Mouse (Mus musculus): ENCODE measurements around the gene Srsf10. TPM values are rescaled to one million over a fixed set of nuclear protein-coding genes. Genes with fewer than 3 reads are reported as not detected.

Srsf10 gene
- polyA plus RNA-seq, 1 experiment from 2014 or later, result 119 TPM

GRCm38 (mm10) chr4:135900008-135900407 lies 44.5 kb downstream of the Srsf10 start:
- WGBS (ENCODE audit: insufficient replicate concordance), result 60% methylated on average over 5 of the region's 5 CpGs
- Histone ChIP-seq H3K27me3 (no peaks in the 10 kb centered on the region), H3K36me3 (no peaks in the 10 kb centered on the region), H3K9me3 (replicated peaks) (no peaks in the 10 kb centered on the region), H3K9ac (no peak overlapping the region), H3K4me1 (replicated peaks) (peaks cover 51% of the 10 kb centered on the region), H3K4me3 (replicated peaks) (no peak overlapping the region), H3K4me2 (no peak overlapping the region), H3K27ac (no peak overlapping the region)
- DNase-seq, result no peak
- no peak for ATAC-seq (ENCODE audit: low read depth)

GRCm38 (mm10) chr4:135902606-135903242 lies 47.2 kb downstream of the Srsf10 start:
- Histone ChIP-seq H3K4me3 (replicated peaks) (no peak overlapping the region), H3K27ac (no peak overlapping the region), H3K4me1 (replicated peaks) (peaks cover 36% of the 10 kb centered on the region), H3K9me3 (replicated peaks) (no peaks in the 10 kb centered on the region), H3K36me3 (no peaks in the 10 kb centered on the region), H3K27me3 (no peaks in the 10 kb centered on the region), H3K4me2 (no peak overlapping the region), H3K9ac (no peak overlapping the region)
- 81% methylated on average over 4 of the region's 4 CpGs for WGBS (ENCODE audit: insufficient replicate concordance)
- ATAC-seq (ENCODE audit: low read depth), result no peak
- DNase-seq, result no peak

GRCm38 (mm10) chr4:135904810-135905209 lies 49.3 kb downstream of the Srsf10 start:
- Histone ChIP-seq H3K36me3 (no peaks in the 10 kb centered on the region), H3K4me3 (replicated peaks) (no peak overlapping the region), H3K4me2 (no peak overlapping the region), H3K27me3 (no peaks in the 10 kb centered on the region), H3K9me3 (replicated peaks) (no peaks in the 10 kb centered on the region), H3K27ac (no peak overlapping the region), H3K4me1 (replicated peaks) (peaks cover 22% of the 10 kb centered on the region), H3K9ac (no peak overlapping the region)
- ATAC-seq (ENCODE audit: low read depth) (no peak), DNase-seq (no peak)
- WGBS (ENCODE audit: insufficient replicate concordance), result 57% methylated on average over 1 of the region's 1 CpGs

- Histone ChIP-seq H3K27ac (peak overlapping the region; percentile 50), H3K4me1 (replicated peaks) (peaks cover 29% of the 10 kb centered on the region), H3K4me3 (replicated peaks) (no peak overlapping the region), H3K9ac (peak overlapping the region; percentile 18; the same call in 1 of the 2 replicates), H3K27me3 (no peaks in the 10 kb centered on the region), H3K4me2 (peak overlapping the region; percentile 12; the same call in 1 of the 2 replicates), H3K36me3 (no peaks in the 10 kb centered on the region), H3K9me3 (replicated peaks) (no peaks in the 10 kb centered on the region)
- DNase-seq (no peak), ATAC-seq (ENCODE audit: low read depth) (peak; percentile 67)
- WGBS (ENCODE audit: insufficient replicate concordance), result 13% methylated on average over 3 of the region's 3 CpGs
These were observed 51.1 kb downstream of the Srsf10 start for GRCm38 (mm10) chr4:135906633-135907032.

GRCm38 (mm10) chr4:135909326-135910066 lies 53.9 kb downstream of the Srsf10 start:
- Histone ChIP-seq H3K9me3 (replicated peaks) (no peaks in the 10 kb centered on the region), H3K4me1 (replicated peaks) (peaks cover 50% of the 10 kb centered on the region), H3K4me2 (no peak overlapping the region), H3K27me3 (no peaks in the 10 kb centered on the region), H3K9ac (no peak overlapping the region), H3K4me3 (replicated peaks) (no peak overlapping the region), H3K36me3 (no peaks in the 10 kb centered on the region), H3K27ac (no peak overlapping the region; the same call in 1 of the 2 replicates)
- no peak for ATAC-seq (ENCODE audit: low read depth)
- WGBS (ENCODE audit: insufficient replicate concordance), result 44% methylated on average over 13 of the region's 13 CpGs
- no peak for DNase-seq

DNA sequence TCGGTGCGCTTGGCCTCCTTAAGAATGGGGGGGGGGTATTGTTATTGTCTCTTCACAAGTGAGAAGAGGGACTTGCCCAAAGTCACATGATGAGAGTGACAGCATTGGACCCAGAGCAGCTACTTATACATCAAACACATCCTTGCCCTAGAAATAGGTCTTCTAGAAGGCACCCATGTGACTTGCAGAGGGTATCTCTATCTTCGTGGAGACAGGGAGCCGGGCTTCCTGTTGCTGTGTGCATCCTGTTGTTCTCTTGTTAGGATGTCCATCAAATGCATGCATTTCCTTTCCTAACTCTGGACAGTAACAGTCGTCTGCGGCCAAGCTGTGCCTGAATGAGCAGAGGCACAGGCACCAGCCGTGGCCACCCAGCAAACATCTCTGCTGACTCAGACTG lies 56.0 kb downstream of the Srsf10 start:
- no peak for DNase-seq
- 26% methylated on average over 7 of the region's 7 CpGs for WGBS (ENCODE audit: insufficient replicate concordance)
- Histone ChIP-seq H3K4me2 (no peak overlapping the region), H3K4me3 (replicated peaks) (no peak overlapping the region), H3K9ac (peak overlapping the region; percentile 33), H3K27ac (peak overlapping the region; percentile 53; the same call in 1 of the 2 replicates), H3K4me1 (replicated peaks) (peaks cover 43% of the 10 kb centered on the region), H3K27me3 (no peaks in the 10 kb centered on the region), H3K36me3 (no peaks in the 10 kb centered on the region; the same call in 1 of the 2 replicates), H3K9me3 (replicated peaks) (no peaks in the 10 kb centered on the region)
- peak; percentile 46; the same call in 1 of the 2 replicates for ATAC-seq (ENCODE audit: low read depth)

DNA sequence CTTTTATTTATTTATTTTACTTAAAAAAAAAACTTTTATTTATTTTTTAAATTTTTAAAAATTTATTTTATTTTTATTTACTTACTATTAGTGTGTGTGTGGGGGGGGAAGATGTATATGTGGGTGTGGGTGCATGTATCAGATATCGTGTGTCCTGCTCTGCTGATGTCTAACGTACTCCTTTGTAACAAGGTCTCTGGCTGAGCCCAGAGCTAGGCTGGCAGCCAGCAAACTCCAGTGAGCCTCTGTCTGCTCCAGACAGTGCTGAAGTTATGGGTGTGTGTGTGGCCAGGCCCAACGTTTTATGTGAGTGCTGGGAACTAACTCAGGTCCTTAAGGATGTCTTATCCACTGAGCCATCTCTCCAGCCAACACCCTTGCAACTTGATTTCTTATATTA lies 56.6 kb downstream of the Srsf10 start:
- Histone ChIP-seq H3K27ac (peak overlapping the region; percentile 61), H3K4me3 (replicated peaks) (0 out of 2 replicates have a peak overlapping the region, but pooled peaks have one; percentile 6), H3K4me1 (replicated peaks) (peaks cover 38% of the 10 kb centered on the region), H3K27me3 (no peaks in the 10 kb centered on the region), H3K9ac (peak overlapping the region; percentile 33; the same call in 1 of the 2 replicates), H3K36me3 (peaks cover 3% of the 10 kb centered on the region; the same call in 1 of the 2 replicates), H3K4me2 (no peak overlapping the region; the same call in 1 of the 2 replicates), H3K9me3 (replicated peaks) (no peaks in the 10 kb centered on the region)
- ATAC-seq (ENCODE audit: low read depth) (peak; percentile 35; the same call in 1 of the 2 replicates), DNase-seq (no peak)
- 28% methylated on average over 3 of the region's 3 CpGs for WGBS (ENCODE audit: insufficient replicate concordance)

- Histone ChIP-seq H3K27ac (peak overlapping the region; percentile 61), H3K9me3 (replicated peaks) (no peaks in the 10 kb centered on the region), H3K4me2 (peak overlapping the region; percentile 28; the same call in 1 of the 2 replicates), H3K4me3 (replicated peaks) (0 out of 2 replicates have a peak overlapping the region, but pooled peaks have one; percentile 6), H3K36me3 (peaks cover 3% of the 10 kb centered on the region; the same call in 1 of the 2 replicates), H3K4me1 (replicated peaks) (peaks cover 38% of the 10 kb centered on the region), H3K27me3 (no peaks in the 10 kb centered on the region), H3K9ac (peak overlapping the region; percentile 33; the same call in 1 of the 2 replicates)
- ATAC-seq (ENCODE audit: low read depth) (peak; percentile 42; the same call in 1 of the 2 replicates), DNase-seq (no peak)
- 20% methylated on average over 3 of the region's 3 CpGs for WGBS (ENCODE audit: insufficient replicate concordance)
These were observed 57.3 kb downstream of the Srsf10 start for GRCm38 (mm10) chr4:135912835-135913234.

DNA sequence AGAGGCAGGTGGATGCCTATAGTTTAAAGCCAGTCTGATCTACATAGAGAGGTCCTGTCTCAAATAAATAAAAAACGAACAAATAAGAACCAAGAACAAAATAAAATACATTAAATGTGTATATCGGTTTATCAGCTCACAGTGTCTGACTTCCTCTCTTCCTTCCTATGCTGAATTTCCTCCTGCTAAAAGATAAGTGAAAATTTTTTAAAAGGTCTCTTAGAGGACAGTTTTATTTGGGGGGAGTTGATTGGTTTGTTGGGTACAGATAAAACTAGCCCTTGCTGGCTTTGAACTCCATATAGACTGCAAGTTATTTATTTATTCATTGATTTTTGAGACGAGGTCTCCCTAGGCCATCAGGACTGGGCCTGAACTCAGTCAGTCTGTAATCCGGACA lies 57.9 kb downstream of the Srsf10 start:
- no peak for ATAC-seq (ENCODE audit: low read depth)
- Histone ChIP-seq H3K9me3 (replicated peaks) (no peaks in the 10 kb centered on the region), H3K4me3 (replicated peaks) (no peak overlapping the region), H3K4me2 (0 out of 2 replicates have a peak overlapping the region, but pooled peaks have one; percentile 1), H3K27ac (peak overlapping the region; percentile 61), H3K27me3 (no peaks in the 10 kb centered on the region), H3K4me1 (replicated peaks) (peaks cover 40% of the 10 kb centered on the region), H3K36me3 (peaks cover 3% of the 10 kb centered on the region; the same call in 1 of the 2 replicates), H3K9ac (peak overlapping the region; percentile 33; the same call in 1 of the 2 replicates)
- WGBS (ENCODE audit: insufficient replicate concordance), result 17% methylated on average over 4 of the region's 4 CpGs
- no peak for DNase-seq

DNA sequence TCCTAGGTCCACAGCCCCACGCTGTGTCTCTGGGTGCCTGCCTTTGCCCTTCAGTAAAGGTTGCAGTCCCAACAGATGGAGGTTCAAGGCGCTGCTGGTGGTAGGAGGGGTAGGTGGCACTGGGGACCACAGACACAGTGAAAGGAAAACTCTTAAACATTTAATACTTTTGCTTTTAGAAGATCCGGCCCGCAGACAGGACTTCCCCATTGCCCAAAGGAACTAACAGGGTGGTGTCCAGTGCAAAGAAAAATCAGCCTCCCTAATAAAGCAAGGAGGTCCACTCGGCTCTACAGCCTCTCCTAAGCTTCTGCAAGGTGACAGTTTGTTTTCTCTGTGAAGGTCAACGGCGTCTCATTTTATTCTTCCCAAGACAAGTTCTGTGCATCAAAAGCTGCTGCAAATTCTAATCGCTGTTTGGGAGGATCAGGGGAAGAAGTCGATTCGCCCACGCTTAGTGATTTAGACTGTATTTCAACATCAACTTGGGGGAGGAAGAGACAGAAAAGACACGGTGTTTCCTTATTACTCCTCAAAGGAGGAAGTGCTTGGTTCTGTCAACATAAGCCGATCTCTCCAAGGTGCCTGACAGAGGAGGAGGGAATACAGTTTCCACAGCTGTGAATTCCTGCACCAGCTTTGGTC lies 63.2 kb downstream of the Srsf10 start:
- 47% methylated on average over 13 of the region's 13 CpGs for WGBS (ENCODE audit: insufficient replicate concordance)
- DNase-seq (no peak), ATAC-seq (ENCODE audit: low read depth) (no peak)
- peak overlapping the region; percentile 5; the same call in 1 of the 2 replicates for H3K4me2 ChIP-seq
- H3K36me3 ChIP-seq, result peaks cover 17% of the 10 kb centered on the region
- no peak overlapping the region for H3K27ac ChIP-seq
- no peaks in the 10 kb centered on the region for H3K27me3 ChIP-seq
- H3K4me1 ChIP-seq (replicated peaks), result peaks cover 21% of the 10 kb centered on the region
- H3K9me3 ChIP-seq (replicated peaks), result no peaks in the 10 kb centered on the region
- H3K4me3 ChIP-seq (replicated peaks), result no peak overlapping the region
- H3K9ac ChIP-seq, result no peak overlapping the region

GRCm38 (mm10) chr4:135919280-135919639 lies 63.7 kb downstream of the Srsf10 start:
- Histone ChIP-seq H3K4me3 (replicated peaks) (no peak overlapping the region), H3K4me2 (no peak overlapping the region), H3K27ac (no peak overlapping the region), H3K9ac (no peak overlapping the region), H3K4me1 (replicated peaks) (peaks cover 19% of the 10 kb centered on the region), H3K27me3 (no peaks in the 10 kb centered on the region), H3K36me3 (peaks cover 21% of the 10 kb centered on the region), H3K9me3 (replicated peaks) (no peaks in the 10 kb centered on the region)
- DNase-seq, result no peak
- no peak for ATAC-seq (ENCODE audit: low read depth)
- 77% methylated on average over 3 of the region's 3 CpGs for WGBS (ENCODE audit: insufficient replicate concordance)
